Mouse (Mus musculus) lung, postnatal 0 days (tissue): ENCODE measurements around the gene Pradc1.

Experiments used
- CTCF ChIP-seq: IDR thresholded peaks from 2 replicates; pipeline ENCODE4 v1.5.1; 2016; ENCODE audit warnings: antibody characterized with exemption, mild to moderate bottlenecking
- EP300 ChIP-seq: IDR thresholded peaks from 2 replicates; pipeline ENCODE4 v1.6.1; 2016; ENCODE audit warnings: antibody characterized with exemption, mild to moderate bottlenecking, control low read depth

- TF ChIP-seq EP300 (no peak), CTCF (no peak)
Measured at GRCm38 (mm10) chr6:85479979-85480378, 28.2 kb upstream of the Pradc1 start.
